Mouse (Mus musculus): ENCODE results near the gene Nmt1. TPM values are rescaled to one million over a fixed set of nuclear protein-coding genes. Genes with fewer than 3 reads are reported as not detected.

The Nmt1 gene
- polyA plus RNA-seq, 1 experiment from 2014 or later: 47.1 TPM

GRCm38 (mm10) chr11:103008558-103008957 lies 19.4 kb upstream of the Nmt1 start:
- Histone ChIP-seq H3K9me3 (no peaks in the 10 kb centered on the region), H3K36me3 (peaks cover 93% of the 10 kb centered on the region), H3K27me3 (ENCODE audit: insufficient read depth, poor library complexity, severe bottlenecking) (no peaks in the 10 kb centered on the region), H3K4me1 (replicated peaks) (peaks cover 10% of the 10 kb centered on the region; the same call in 1 of the 2 replicates), H3K4me3 (no peak overlapping the region), H3K27ac (no peak overlapping the region)
- no peak for DNase-seq (ENCODE audit: low spot score)
- WGBS: 88% methylated on average over 7 of the region's 7 CpGs

GRCm38 (mm10) chr11:103009208-103009607 lies 18.8 kb upstream of the Nmt1 start:
- 92% methylated on average over 8 of the region's 8 CpGs for WGBS

GRCm38 (mm10) chr11:103010454-103011205 lies 17.4 kb upstream of the Nmt1 start:
- Histone ChIP-seq H3K4me3 (no peak overlapping the region), H3K36me3 (peaks cover 92% of the 10 kb centered on the region), H3K27me3 (ENCODE audit: insufficient read depth, poor library complexity, severe bottlenecking) (no peaks in the 10 kb centered on the region), H3K9me3 (no peaks in the 10 kb centered on the region), H3K27ac (no peak overlapping the region), H3K4me1 (replicated peaks) (peaks cover 20% of the 10 kb centered on the region)
- WGBS: 92% methylated on average over 13 of the region's 13 CpGs
- no peak for DNase-seq (ENCODE audit: low spot score)

More at GRCm38 (mm10) chr11:103009208-103009607, 18.8 kb upstream of the Nmt1 start:
- Histone ChIP-seq H3K9me3 (no peaks in the 10 kb centered on the region), H3K27ac (no peak overlapping the region), H3K27me3 (ENCODE audit: insufficient read depth, poor library complexity, severe bottlenecking) (no peaks in the 10 kb centered on the region), H3K4me1 (replicated peaks) (peaks cover 9% of the 10 kb centered on the region; the same call in 1 of the 2 replicates), H3K4me3 (no peak overlapping the region), H3K36me3 (peaks cover 92% of the 10 kb centered on the region)
- DNase-seq (ENCODE audit: low spot score): peak; percentile 49

GRCm38 (mm10) chr11:103011206-103011497 lies 16.8 kb upstream of the Nmt1 start:
- H3K4me1 ChIP-seq (replicated peaks): peaks cover 26% of the 10 kb centered on the region
- DNase-seq (ENCODE audit: low spot score): no peak
- H3K27ac ChIP-seq: no peak overlapping the region
- no peak overlapping the region for H3K4me3 ChIP-seq
- peaks cover 89% of the 10 kb centered on the region for H3K36me3 ChIP-seq
- H3K9me3 ChIP-seq: no peaks in the 10 kb centered on the region
- H3K27me3 ChIP-seq (ENCODE audit: insufficient read depth, poor library complexity, severe bottlenecking): no peaks in the 10 kb centered on the region
- 94% methylated on average over 2 of the region's 2 CpGs for WGBS

- 51% methylated on average over 27 of the region's 27 CpGs for WGBS
- Histone ChIP-seq H3K27me3 (ENCODE audit: insufficient read depth, poor library complexity, severe bottlenecking) (no peaks in the 10 kb centered on the region), H3K4me1 (replicated peaks) (peaks cover 18% of the 10 kb centered on the region), H3K9me3 (no peaks in the 10 kb centered on the region), H3K36me3 (peaks cover 42% of the 10 kb centered on the region), H3K27ac (peak overlapping the region; percentile 96), H3K4me3 (peak overlapping the region; percentile 79)
- DNase-seq (ENCODE audit: low spot score): peak; percentile 10
Observed at GRCm38 (mm10) chr11:103015881-103016825, 11.8 kb upstream of the Nmt1 start.

GRCm38 (mm10) chr11:103016930-103017329 lies 11.1 kb upstream of the Nmt1 start:
- H3K4me3 ChIP-seq: peak overlapping the region; percentile 79
- WGBS: under 1% methylated on average over 41 of the region's 41 CpGs
- peaks cover 18% of the 10 kb centered on the region for H3K4me1 ChIP-seq (replicated peaks)
- peaks cover 38% of the 10 kb centered on the region for H3K36me3 ChIP-seq
- peak; percentile 97 for DNase-seq (ENCODE audit: low spot score)
- H3K9me3 ChIP-seq: no peaks in the 10 kb centered on the region
- no peaks in the 10 kb centered on the region for H3K27me3 ChIP-seq (ENCODE audit: insufficient read depth, poor library complexity, severe bottlenecking)
- peak overlapping the region; percentile 96 for H3K27ac ChIP-seq

- H3K9me3 ChIP-seq: no peaks in the 10 kb centered on the region
- no peak overlapping the region for H3K4me3 ChIP-seq
- 69% methylated on average over 9 of the region's 9 CpGs for WGBS
- DNase-seq (ENCODE audit: low spot score): no peak
- H3K36me3 ChIP-seq: peaks cover 33% of the 10 kb centered on the region
- no peak overlapping the region for H3K27ac ChIP-seq
- H3K4me1 ChIP-seq (replicated peaks): peaks cover 18% of the 10 kb centered on the region
- H3K27me3 ChIP-seq (ENCODE audit: insufficient read depth, poor library complexity, severe bottlenecking): no peaks in the 10 kb centered on the region
Observed at GRCm38 (mm10) chr11:103017661-103018060, 10.3 kb upstream of the Nmt1 start.

GRCm38 (mm10) chr11:103018860-103019259 lies 9.1 kb upstream of the Nmt1 start:
- Histone ChIP-seq H3K27ac (no peak overlapping the region), H3K4me3 (no peak overlapping the region), H3K9me3 (no peaks in the 10 kb centered on the region), H3K36me3 (peaks cover 21% of the 10 kb centered on the region), H3K4me1 (replicated peaks) (peaks cover 18% of the 10 kb centered on the region), H3K27me3 (ENCODE audit: insufficient read depth, poor library complexity, severe bottlenecking) (no peaks in the 10 kb centered on the region)
- 83% methylated on average over 6 of the region's 6 CpGs for WGBS
- no peak for DNase-seq (ENCODE audit: low spot score)

GRCm38 (mm10) chr11:103019325-103019724 lies 8.7 kb upstream of the Nmt1 start:
- no peak for DNase-seq (ENCODE audit: low spot score)
- H3K27ac ChIP-seq: no peak overlapping the region
- H3K27me3 ChIP-seq (ENCODE audit: insufficient read depth, poor library complexity, severe bottlenecking): no peaks in the 10 kb centered on the region
- H3K9me3 ChIP-seq: no peaks in the 10 kb centered on the region
- peaks cover 18% of the 10 kb centered on the region for H3K4me1 ChIP-seq (replicated peaks)
- peaks cover 24% of the 10 kb centered on the region for H3K36me3 ChIP-seq
- WGBS: 91% methylated on average over 7 of the region's 7 CpGs
- H3K4me3 ChIP-seq: no peak overlapping the region

GRCm38 (mm10) chr11:103020713-103021335 lies 7.2 kb upstream of the Nmt1 start:
- Histone ChIP-seq H3K4me3 (no peak overlapping the region), H3K36me3 (peaks cover 24% of the 10 kb centered on the region), H3K4me1 (replicated peaks) (peaks cover 5% of the 10 kb centered on the region), H3K27ac (no peak overlapping the region), H3K27me3 (ENCODE audit: insufficient read depth, poor library complexity, severe bottlenecking) (no peaks in the 10 kb centered on the region), H3K9me3 (no peaks in the 10 kb centered on the region)
- DNase-seq (ENCODE audit: low spot score): no peak
- WGBS: 73% methylated on average over 3 of the region's 3 CpGs

- H3K4me3 ChIP-seq: no peak overlapping the region
- H3K4me1 ChIP-seq (replicated peaks): peaks cover 15% of the 10 kb centered on the region
- DNase-seq (ENCODE audit: low spot score): no peak
- H3K36me3 ChIP-seq: peaks cover 28% of the 10 kb centered on the region
- 93% methylated on average over 3 of the region's 3 CpGs for WGBS
- no peaks in the 10 kb centered on the region for H3K27me3 ChIP-seq (ENCODE audit: insufficient read depth, poor library complexity, severe bottlenecking)
- H3K27ac ChIP-seq: no peak overlapping the region
- no peaks in the 10 kb centered on the region for H3K9me3 ChIP-seq
Observed at GRCm38 (mm10) chr11:103023974-103024373, 4.0 kb upstream of the Nmt1 start.

- no peaks in the 10 kb centered on the region for H3K9me3 ChIP-seq
- H3K27ac ChIP-seq: 0 out of 2 replicates have a peak overlapping the region, but pooled peaks have one; percentile 94
- 93% methylated on average over 3 of the region's 3 CpGs for WGBS
- H3K4me3 ChIP-seq: peak overlapping the region; percentile 80; the same call in 1 of the 2 replicates
- DNase-seq (ENCODE audit: low spot score): no peak
- peaks cover 27% of the 10 kb centered on the region for H3K4me1 ChIP-seq (replicated peaks)
- no peaks in the 10 kb centered on the region for H3K27me3 ChIP-seq (ENCODE audit: insufficient read depth, poor library complexity, severe bottlenecking)
- peaks cover 31% of the 10 kb centered on the region for H3K36me3 ChIP-seq
Observed at GRCm38 (mm10) chr11:103026901-103027300, 1.1 kb upstream of the Nmt1 start.

All from hindbrain, embryonic 10.5 days (tissue).